In the genomic region with DNA sequence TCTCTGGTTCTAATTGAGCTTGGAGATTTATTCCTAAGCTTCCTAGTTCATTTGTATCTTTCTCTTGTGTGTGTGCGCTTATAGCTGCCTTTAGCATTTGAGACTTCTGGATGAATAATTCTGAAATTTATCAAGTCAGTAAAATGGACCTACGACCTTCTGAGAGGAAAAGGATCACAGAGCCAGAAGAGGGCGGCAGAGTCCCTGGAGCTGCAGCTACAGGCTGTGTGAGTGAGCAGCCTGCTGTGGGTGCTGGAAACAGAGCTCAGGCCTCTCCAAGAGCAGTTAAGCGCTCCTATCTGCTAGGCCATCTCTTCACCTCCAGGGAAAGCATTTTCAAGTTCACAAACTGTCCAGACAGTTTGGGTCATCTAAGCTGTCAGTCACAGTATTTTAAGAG, we compare ENCODE assay signal across 17 mouse cellular contexts.
DNase-seq lines count a peak whose midpoint lies in the region; ATAC-seq and TF ChIP-seq lines count a peak whose summit lies in the region.
"Had no signal": no experiment of that assay in that cellular context is flagged by ENCODE, and none has a peak within 500 bp of the region (broad histone marks: within the 10 kb centered on the region; RNA-seq: fewer than 3 reads in every experiment).

No protein-coding gene starts in this region.

- no peaks in the 10 kb centered on the region for H3K27me3 ChIP-seq in heart, adult 2 months (ENCODE audit: control insufficient read depth, insufficient read depth, low read length)
- H3K27me3 ChIP-seq: heart, embryonic 13.5 days; midbrain, embryonic 15.5 days; neural tube, embryonic 13.5 days had no signal

- no peak overlapping the region for H3K4me3 ChIP-seq in heart, adult 2 months
- H3K4me3 ChIP-seq: heart, embryonic 13.5 days; limb, embryonic 10.5 days; midbrain, embryonic 15.5 days; neural tube, embryonic 13.5 days had no signal

- DNase-seq in heart, adult 2 months, result no peak
- no peak for DNase-seq in heart, adult 9 months (ENCODE audit: low spot score in 2 of 2)
- peak; percentile 48 to 58 for DNase-seq in spleen, postnatal 10 days (ENCODE audit: low spot score in 2 of 2)
- DNase-seq in spleen, postnatal 14 days (ENCODE audit: low spot score in 2 of 2), result no peak
- DNase-seq in liver, result peak; percentile 74
- DNase-seq in spleen, postnatal 36 days (ENCODE audit: low spot score in 2 of 2), result no peak
- DNase-seq in layer of hippocampus, adult 8-10 months (ENCODE audit: low spot score in 2 of 2), result no peak
- DNase-seq: cerebellum, adult 9-10 months; kidney, adult 18-20 months; right cerebral cortex, adult 18-20 months had no signal

- TF ChIP-seq CTCF in heart, adult 2 months (IDR thresholded peaks at IDR 0.05), result peak; percentile 26

- no peaks in the 10 kb centered on the region for H3K79me2 ChIP-seq in heart, adult 2 months (replicated peaks; ENCODE audit: control insufficient read depth, insufficient read depth, low read length)

- H3K9ac ChIP-seq in heart, adult 2 months (ENCODE audit: low read depth, low read length), result no peak overlapping the region
- H3K9ac ChIP-seq: heart, embryonic 13.5 days; midbrain, embryonic 15.5 days; neural tube, embryonic 13.5 days had no signal

- no peak for TF ChIP-seq EP300 in heart, adult 2 months (IDR thresholded peaks at IDR 0.05; ENCODE audit: insufficient read depth, low read depth, low read length)

- no peaks in the 10 kb centered on the region for H3K36me3 ChIP-seq in heart, adult 2 months (ENCODE audit: control insufficient read depth, insufficient read depth, low read length)

- no peak for TF ChIP-seq POLR2A in heart, adult 2 months (IDR thresholded peaks at IDR 0.05; ENCODE audit: insufficient read depth, low read depth, low read length)

- peaks cover 2% of the 10 kb centered on the region; the same call in 1 of the 2 replicates for H3K4me1 ChIP-seq in heart, adult 2 months (ENCODE audit: control insufficient read depth, insufficient read depth, low read length)
- H3K4me1 ChIP-seq: midbrain, embryonic 15.5 days; neural tube, embryonic 13.5 days had no signal

- no peak overlapping the region for H3K27ac ChIP-seq in heart, adult 2 months
- H3K27ac ChIP-seq: heart, embryonic 13.5 days; limb, embryonic 10.5 days; macrophage; midbrain, embryonic 15.5 days; neural tube, embryonic 13.5 days had no signal

- no peak for ATAC-seq in granulocyte monocyte progenitor cell, adult 5-6 weeks (replicated peaks; ENCODE audit: poor library complexity, severe bottlenecking)
- ATAC-seq: CD4-positive, CD25-positive, alpha-beta regulatory T cell, adult 4 months; midbrain, embryonic 15.5 days had no signal

- intact Hi-C loops in heart, adult 2 months (cut with DNase I), result no loop called here

- 90% methylated on average over 4 of the region's 4 CpGs for WGBS in heart, adult 2 months

Comparison
In these comparisons a context has a peak if more than half of its experiments do, and no peak if none do; other contexts are left out.
1. DNase-seq: peak in spleen, postnatal 10 days (2 of 2) and liver (single experiment); none in heart, adult 2 months (0 of 2), heart, adult 9 months (0 of 2), spleen, postnatal 14 days (0 of 2), spleen, postnatal 36 days (0 of 2) and layer of hippocampus, adult 8-10 months (0 of 2).